Mouse (Mus musculus): ENCODE measurements around the gene Nkx6-2. TPM values are rescaled to one million over a fixed set of nuclear protein-coding genes. Genes with fewer than 3 reads are reported as not detected.

Gene Nkx6-2
- total RNA-seq, 2 experiments from 2014 or later = not detected

Other genes with a start within 250 kb of the Nkx6-2 start
- 10 to 100 TPM; 59.6 to 69.6 TPM for gene Inpp5a, start 193.7 kb downstream of the Nkx6-2 start, total RNA-seq (2021)
- gene Cfap46, start 101.0 kb upstream of the Nkx6-2 start, total RNA-seq (2021) = under 1 TPM in 1 of 2 experiments, not detected in 1; 0.18 TPM